Mouse (Mus musculus): ENCODE results near the gene Grhl1.

Gene Grhl1

GRCm38 (mm10) chr12:24642370-24642802 lies 70.3 kb downstream of the Grhl1 start:
- DNase-seq (ENCODE audit: extremely low spot score, low read depth, low spot score), result no peak

DNA sequence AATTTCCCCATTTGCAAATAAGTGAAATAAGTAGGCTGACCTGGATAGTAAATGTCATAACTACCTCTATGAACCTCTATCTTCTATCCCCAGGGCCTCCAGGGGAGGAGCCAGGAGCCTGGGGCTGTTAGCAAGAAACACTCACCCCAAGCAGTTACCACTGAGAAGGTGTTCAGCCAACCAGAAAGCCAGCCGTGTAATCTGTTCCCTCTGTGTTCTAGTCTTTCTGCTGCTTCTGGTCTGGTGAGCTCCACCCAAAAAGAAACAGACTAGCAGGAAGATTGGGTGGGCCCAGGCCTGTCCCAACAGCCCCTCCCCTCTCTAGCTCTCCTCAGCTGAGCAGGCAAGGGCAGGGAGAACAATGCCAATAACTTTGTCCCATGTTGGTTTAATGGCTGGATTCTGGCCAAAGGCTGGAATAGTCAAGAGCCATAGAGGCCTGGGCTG lies 72.1 kb downstream of the Grhl1 start:
- no peak for DNase-seq (ENCODE audit: extremely low spot score, low read depth, low spot score)

DNA sequence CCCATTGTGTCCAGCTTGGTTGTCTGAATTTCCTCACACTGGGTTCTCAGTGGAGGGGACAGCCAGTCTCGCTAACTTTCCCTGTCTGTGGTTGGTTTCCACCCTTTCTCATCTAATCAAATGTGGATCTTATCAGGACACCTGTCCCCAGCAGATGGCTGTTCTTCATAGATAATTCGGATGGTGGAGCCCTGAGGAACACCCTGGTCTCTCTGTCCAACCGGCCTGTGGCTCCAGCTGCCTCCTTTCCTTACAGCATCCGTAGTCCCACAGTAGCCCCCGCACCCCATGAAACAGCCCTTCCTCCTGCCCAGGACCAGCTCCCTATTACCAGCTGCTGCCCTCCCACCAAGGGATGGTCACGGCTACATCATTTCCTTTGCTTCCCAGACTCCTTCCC lies 73.8 kb downstream of the Grhl1 start:
- no peak for DNase-seq (ENCODE audit: extremely low spot score, low read depth, low spot score)

- no peak for DNase-seq (ENCODE audit: extremely low spot score, low read depth, low spot score)
Observed at GRCm38 (mm10) chr12:24648094-24648493, 76.0 kb downstream of the Grhl1 start.

DNA sequence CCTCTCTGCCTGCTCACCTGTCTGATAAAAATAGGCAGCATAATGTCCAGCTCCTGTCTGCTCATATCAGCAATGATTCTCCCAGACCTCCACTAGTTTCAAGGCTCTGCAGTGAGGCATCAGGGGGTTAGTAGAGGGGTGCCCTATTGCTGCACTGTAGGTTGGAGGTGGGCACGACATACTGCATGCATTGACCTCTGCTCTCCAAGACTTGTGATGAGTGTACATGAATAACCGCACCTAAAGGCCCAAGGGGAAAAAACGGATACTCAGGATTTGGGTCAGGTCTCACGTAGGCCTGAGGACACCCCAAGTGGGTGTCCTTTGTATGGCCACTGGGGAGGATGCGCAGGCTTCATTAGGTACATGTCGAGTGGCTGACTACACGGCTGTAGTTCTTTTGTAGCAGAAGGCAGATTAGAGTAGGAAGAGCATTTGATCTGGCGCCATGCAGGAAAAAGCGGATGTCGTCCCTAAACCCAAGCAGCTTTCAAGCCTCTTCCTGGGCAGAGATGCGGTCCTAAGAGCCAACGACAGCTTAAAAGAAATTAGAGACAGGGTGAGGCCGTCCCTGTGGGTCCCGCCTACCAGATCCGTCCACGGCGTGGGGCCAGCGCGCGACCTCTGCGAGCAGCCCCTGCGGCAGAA lies 78.5 kb downstream of the Grhl1 start:
- DNase-seq (ENCODE audit: extremely low spot score, low read depth, low spot score), result peak; percentile 14

- peak; percentile 63 for DNase-seq (ENCODE audit: extremely low spot score, low read depth, low spot score)
Observed at GRCm38 (mm10) chr12:24651063-24651557, 79.0 kb downstream of the Grhl1 start, which contains the start of gene Klf11. Klf11 (plus strand) TSS chr12:24651274.

GRCm38 (mm10) chr12:24651642-24652342 lies 79.7 kb downstream of the Grhl1 start:
- peak; percentile 69 for DNase-seq (ENCODE audit: extremely low spot score, low read depth, low spot score)

GRCm38 (mm10) chr12:24654065-24654862 lies 82.2 kb downstream of the Grhl1 start:
- DNase-seq (ENCODE audit: extremely low spot score, low read depth, low spot score), result no peak

DNA sequence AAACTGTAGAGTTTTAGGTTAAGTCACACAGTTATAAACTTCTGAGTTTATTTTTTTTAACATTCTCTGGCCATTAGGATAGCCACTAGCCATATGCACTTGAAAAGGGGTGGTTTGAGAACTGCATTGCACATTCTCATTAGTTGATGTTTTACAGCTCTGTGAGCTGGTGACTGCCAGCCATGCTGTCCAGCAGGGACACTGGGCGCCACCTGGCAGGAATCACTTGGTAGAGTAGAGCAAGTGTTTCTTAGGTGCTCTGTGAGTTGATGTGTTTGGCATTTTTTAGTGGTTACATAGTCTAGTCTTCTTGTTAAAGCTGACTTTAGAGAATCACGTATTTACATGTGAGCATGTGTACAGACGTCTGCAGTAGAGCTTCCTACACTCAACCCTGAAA lies 84.4 kb downstream of the Grhl1 start:
- DNase-seq (ENCODE audit: extremely low spot score, low read depth, low spot score), result no peak

DNA sequence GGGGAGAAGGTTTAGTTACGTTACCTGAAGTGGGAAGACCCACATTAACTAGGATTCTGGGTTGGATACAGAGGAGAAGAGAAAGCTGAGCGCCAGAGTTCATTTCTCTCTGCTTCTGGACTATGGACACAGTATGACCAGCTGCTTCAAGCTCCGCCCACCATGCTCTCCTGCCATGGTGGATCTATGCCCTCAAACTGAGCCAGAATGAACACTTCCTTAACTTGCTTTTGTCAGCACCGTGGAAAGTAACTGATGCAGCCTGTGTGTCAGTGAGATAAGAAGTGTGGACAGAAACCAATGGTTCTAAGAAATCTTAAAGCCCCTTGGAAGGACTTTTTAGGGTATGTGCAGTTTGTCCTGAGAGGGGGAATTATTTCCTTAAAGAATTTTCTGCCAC lies 86.9 kb downstream of the Grhl1 start:
- no peak for DNase-seq (ENCODE audit: extremely low spot score, low read depth, low spot score)

GRCm38 (mm10) chr12:24659923-24660322 lies 87.8 kb downstream of the Grhl1 start:
- DNase-seq (ENCODE audit: extremely low spot score, low read depth, low spot score), result no peak

- no peak for DNase-seq (ENCODE audit: extremely low spot score, low read depth, low spot score)
Observed at GRCm38 (mm10) chr12:24661100-24661499, 89.0 kb downstream of the Grhl1 start.

GRCm38 (mm10) chr12:24662131-24662530 lies 90.0 kb downstream of the Grhl1 start:
- DNase-seq (ENCODE audit: extremely low spot score, low read depth, low spot score), result no peak
